Mouse (Mus musculus): Measurements from ENCODE around the gene Dusp5.

DNA sequence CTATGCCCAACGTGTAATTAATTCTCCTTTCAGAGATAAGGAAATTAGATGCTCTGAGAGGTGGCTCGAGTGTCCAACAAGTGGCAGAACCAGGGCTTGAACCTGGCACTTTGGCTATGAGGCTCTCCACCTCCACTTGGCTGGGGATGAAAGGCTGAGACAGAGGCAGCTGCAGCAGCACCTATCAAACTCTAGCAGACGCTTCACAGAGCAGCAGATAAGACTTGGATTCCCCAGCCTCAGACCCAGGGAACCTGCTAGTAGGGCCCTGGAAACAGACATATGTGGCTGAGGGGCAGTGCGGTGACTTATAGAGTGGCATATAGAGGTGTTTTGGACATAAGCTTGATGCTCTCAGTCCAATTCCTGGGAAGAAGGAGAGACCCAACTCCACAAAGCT, 36.4 kb upstream of the Dusp5 start:
- TF ChIP-seq CTCF (IDR thresholded peaks at IDR 0.05; ENCODE audit: low read depth) (no peak), EP300 (optimal IDR thresholded peaks at IDR 0.05) (no peak)
